Mouse (Mus musculus) heart, adult 2 months (tissue): ENCODE measurements around the gene Gns.

Source experiments
- CTCF ChIP-seq: fragments of 200-600 bp; IDR thresholded peaks from 2 replicates; pipeline ENCODE4 v1.8.1; 2022; ENCODE audit warnings: antibody characterized with exemption, mild to moderate bottlenecking, moderate library complexity
- POLR2A ChIP-seq: fragments of 200-500 bp; IDR thresholded peaks from 2 replicates; pipeline ENCODE4 v1.6.1; 2011; ENCODE audit warnings: mild to moderate bottlenecking, low read depth, low read length, control low read depth; ENCODE audit not compliant: insufficient read depth

DNA sequence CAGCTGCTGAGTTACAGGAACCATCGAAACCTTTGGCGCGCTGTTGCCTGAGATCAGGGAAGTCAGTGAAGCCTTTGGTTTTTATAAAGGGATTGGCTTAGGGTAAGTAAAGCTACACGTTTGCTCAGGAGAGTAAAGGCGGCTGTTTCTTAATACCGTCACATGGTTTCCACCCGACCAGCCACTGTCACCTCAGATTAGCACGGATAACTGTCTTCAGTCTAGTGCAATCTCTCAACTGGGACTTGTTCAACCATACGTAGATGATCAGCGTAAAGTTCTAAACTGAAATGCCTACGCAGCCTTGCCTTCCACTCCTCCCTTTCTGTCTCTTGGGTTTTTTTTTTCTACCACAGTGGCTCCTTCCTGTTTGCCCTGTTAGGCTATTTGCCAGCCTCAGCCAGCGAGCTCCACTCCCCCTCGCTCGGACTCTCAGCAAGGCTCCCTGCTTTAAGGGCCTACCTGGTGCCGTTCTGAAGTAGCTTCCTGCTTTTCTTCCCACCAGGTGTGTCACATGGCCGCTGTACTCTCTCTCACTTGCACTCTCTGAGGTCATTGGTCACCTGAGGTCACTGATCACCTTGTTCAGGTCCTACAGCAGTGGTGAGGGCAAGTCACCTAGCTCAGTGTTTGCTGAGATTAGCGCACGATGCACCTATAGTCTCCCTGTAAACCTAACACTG is 4.0 kb downstream of the Gns start:
- TF ChIP-seq POLR2A (no peak), CTCF (no peak)
